Mouse (Mus musculus) MEL (cell line): ENCODE measurements around the gene Asic3.

ENCODE experiments used
- CHD2 ChIP-seq: IDR thresholded peaks from 2 replicates; pipeline ENCODE4 v1.6.1; 2011; ENCODE audit warnings: low read length, improper control_type of control experiment
- CTCF ChIP-seq, 3 experiments: IDR thresholded peaks in 2 of 3; conservative IDR thresholded peaks in 1 of 3; 2 replicates each; pipeline ENCODE4 v1.5.1; 2011 to 2012; ENCODE audit warnings: low read length in 3 of 3, low read depth in 2 of 3, mild to moderate bottlenecking in 2 of 3, improper control_type of control experiment in 1 of 3, inconsistent platforms in 1 of 3, mixed read lengths in 1 of 3, moderate library complexity in 1 of 3; ENCODE audit not compliant: control insufficient read depth in 1 of 3, insufficient read depth in 1 of 3, poor library complexity in 1 of 3, severe bottlenecking in 1 of 3
- EP300 ChIP-seq, 2 experiments: IDR thresholded peaks; 2 replicates each; pipeline ENCODE4 v1.6.1; 2011; ENCODE audit warnings: improper control_type of control experiment in 2 of 2, low read length in 2 of 2, low read depth in 1 of 2, mild to moderate bottlenecking in 1 of 2
- JUND ChIP-seq: IDR thresholded peaks from 2 replicates; pipeline ENCODE4 v1.6.1; 2011; ENCODE audit warnings: low read depth, mild to moderate bottlenecking, improper control_type of control experiment, low read length
- MYB ChIP-seq: IDR thresholded peaks from 2 replicates; pipeline ENCODE4 v1.6.1; 2011; ENCODE audit warnings: mild to moderate bottlenecking, low read depth, low read length, improper control_type of control experiment
- POLR2A ChIP-seq, 2 experiments: IDR thresholded peaks; 2 replicates each; pipeline ENCODE4 v1.6.1; 2011 to 2012; ENCODE audit warnings: low read length in 2 of 2, mild to moderate bottlenecking in 2 of 2, control low read depth in 1 of 2, improper control_type of control experiment in 1 of 2, low read depth in 1 of 2, moderate library complexity in 1 of 2; ENCODE audit not compliant: control insufficient read depth in 1 of 2, insufficient read depth in 1 of 2, poor library complexity in 1 of 2
- SIN3A ChIP-seq: IDR thresholded peaks from 2 replicates; pipeline ENCODE4 v1.6.1; 2012; ENCODE audit warnings: low read length, improper control_type of control experiment, inconsistent platforms

- TF ChIP-seq POLR2A (IDR thresholded peaks at IDR 0.05; ENCODE audit: control insufficient read depth in 1 of 2, insufficient read depth in 1 of 2, low read depth in 1 of 2, low read length in 2 of 2, poor library complexity in 1 of 2) (no peak), MYB (no peak), EP300 (IDR thresholded peaks at IDR 0.05; ENCODE audit: low read depth in 1 of 2, low read length in 2 of 2) (no peak), CHD2 (no peak), JUND (no peak), CTCF (IDR thresholded peaks at IDR 0.05 in 2 of 3, conservative IDR thresholded peaks at IDR 0.05 in 1 of 3; ENCODE audit: control insufficient read depth in 1 of 3, insufficient read depth in 1 of 3, low read depth in 2 of 3, low read length in 3 of 3, poor library complexity in 1 of 3, severe bottlenecking in 1 of 3) (no peak), SIN3A (no peak)
Measured at GRCm38 (mm10) chr5:24453283-24453984, 40.2 kb downstream of the Asic3 start.
